Mouse (Mus musculus): ENCODE data around the gene Aamdc.

Gene Aamdc

GRCm38 (mm10) chr7:97514786-97515185 lies 64.5 kb downstream of the Aamdc start:
- DNase-seq (ENCODE audit: low spot score) = no peak

DNA sequence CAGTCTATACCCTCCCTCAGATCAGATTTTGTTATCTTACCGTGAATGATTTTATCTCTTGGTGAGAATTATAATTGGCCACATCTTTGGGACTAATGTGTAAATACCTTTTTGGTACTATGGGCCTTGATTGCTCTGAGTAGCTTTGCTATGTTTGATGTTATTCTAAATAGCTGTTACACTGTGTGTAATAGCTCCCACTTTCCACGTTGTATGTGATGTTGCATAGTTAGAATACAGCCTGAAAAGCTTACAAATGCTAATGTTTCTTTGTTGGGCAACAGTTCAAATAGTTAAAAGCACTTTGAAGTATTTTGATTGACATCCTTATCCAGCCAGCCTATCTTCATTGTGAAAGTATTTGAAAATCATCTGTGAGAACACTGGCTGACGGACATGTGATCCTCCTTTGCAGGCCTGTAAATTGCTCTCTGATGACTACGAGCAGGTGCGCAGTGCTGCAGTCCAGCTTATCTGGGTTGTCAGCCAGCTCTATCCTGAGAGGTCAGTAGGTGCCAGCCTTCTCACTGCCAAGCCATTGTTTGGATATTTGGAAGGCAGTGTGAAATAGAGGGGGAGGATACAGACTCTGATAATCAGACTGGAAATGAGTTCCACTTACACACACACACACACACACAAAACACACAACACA lies 78.6 kb downstream of the Aamdc start:
- DNase-seq (ENCODE audit: low spot score) = no peak
